Mouse (Mus musculus) right cerebral cortex, adult 18-20 months (tissue): ENCODE results near the gene Pfn3.

Source experiments
- DNase-seq: peaks from one replicate; pipeline ENCODE4 v3.0.0; 2022; ENCODE audit warnings: mixed read lengths

Gene Pfn3

DNA sequence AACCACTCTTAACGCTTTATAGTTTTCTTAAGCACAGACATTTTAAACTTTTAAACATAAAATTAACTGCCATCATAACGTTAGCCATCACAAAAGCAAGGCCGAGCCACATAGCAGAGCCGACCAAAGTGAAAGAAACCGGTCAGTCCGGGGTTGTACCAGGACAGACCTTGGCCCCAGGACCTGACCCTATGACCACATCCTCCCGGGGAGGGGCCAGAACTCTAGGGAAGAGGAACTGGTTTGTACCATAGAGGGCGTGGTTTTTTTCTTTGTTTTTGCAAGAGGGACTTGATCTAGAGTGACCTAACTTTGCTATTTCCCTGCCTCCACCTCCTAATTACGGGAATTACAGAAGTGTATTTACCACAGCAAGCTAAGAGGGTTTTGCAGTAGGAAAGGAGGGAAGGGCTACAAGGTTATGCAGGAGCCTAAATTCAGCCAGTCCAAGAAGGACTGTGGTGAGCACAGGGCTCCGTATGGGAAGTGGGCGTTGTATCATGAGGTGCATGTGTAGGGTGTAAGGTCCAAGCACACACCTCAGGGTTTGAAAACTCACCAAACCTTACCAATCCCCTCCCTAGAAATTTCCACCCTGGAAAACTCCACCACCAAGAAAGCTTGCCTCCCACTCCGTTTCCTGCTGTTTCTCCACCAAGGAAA is 14.3 kb upstream of the Pfn3 start:
- no peak for DNase-seq

DNA sequence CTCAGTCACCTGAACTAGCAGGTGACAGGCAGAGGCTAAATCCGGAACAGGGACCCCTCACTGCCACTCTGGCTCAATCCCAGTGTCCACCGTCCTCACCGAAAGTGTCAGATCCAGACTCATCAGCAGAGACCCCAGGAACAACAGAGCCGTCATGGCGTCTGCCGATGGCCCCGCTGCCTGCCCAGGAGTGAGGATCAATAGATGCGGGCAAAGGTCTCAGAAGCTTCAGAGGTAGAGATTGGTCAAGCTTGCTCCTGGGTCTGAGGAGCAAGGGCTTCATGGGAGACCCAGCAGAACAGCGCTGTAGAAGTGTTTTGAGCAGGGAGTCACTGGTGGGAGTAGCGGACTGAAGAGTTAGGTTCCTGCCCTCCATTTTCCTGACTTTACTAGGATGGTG is 11.6 kb upstream of the Pfn3 start, which contains the start of gene F12:
TSS of gene F12 (minus strand) at position 181 of the 400 bp plus-strand sequence.
- no peak for DNase-seq

GRCm38 (mm10) chr13:55420933-55421800 is 6.1 kb upstream of the Pfn3 start:
- peak; percentile 70 for DNase-seq

- no peak for DNase-seq
These were observed 5.2 kb upstream of the Pfn3 start for GRCm38 (mm10) chr13:55420018-55420932.

DNA sequence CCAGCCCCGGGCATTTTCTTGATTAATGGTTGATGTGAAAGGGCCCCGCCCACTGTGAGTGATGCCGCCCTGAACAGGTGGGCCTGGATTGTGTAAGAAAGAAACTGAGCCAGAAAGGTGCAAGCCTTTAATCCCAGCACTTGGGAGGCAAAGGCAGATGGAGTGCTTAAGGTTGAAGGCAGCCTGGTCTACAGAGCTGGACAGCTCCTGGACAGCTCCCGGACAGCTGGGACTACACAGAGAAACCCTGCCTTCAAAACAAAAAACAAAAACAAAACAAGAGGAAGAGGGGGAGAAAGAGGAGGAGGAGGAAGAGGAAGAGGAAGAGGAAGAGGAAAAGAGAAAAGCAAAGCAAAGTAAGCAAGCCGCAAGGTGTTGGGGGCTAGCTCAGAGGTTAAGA is 4.1 kb upstream of the Pfn3 start:
- DNase-seq: no peak

- peak; percentile 86 for DNase-seq
These were observed 3.0 kb upstream of the Pfn3 start for GRCm38 (mm10) chr13:55418004-55418403.

GRCm38 (mm10) chr13:55413333-55413732 is 1.7 kb downstream of the Pfn3 start:
- DNase-seq: no peak

DNA sequence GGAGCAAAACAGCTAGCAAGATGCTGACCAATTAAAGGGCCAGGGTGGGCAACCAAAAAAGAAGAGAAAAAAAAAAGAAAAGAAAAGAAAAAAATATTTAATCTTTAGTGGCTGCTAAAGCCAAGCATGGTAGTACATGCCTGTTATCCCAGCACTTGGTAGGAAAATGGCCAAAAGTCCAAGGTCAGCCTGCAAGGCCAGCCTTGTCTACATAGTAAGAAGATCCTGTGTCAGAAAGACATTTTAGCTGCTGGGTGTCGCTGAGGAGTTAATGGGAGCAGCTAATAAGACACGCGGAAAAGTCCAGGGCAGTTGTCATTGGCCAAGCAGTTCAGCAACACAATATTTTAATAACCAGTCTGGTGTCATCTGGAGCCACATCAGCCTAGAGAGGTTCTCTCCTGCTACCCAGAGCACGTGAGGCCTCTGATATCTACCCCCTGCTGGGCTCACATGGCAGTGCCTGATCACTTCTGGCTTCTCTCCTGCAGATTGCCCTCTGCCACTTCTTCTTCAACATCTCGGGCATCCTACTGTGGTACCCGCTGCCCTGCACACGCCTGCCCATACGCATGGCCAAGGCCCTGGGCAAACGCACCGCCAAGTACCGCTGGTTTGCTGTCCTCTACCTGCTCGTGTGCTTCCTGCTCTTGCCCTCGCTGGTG is 2.3 kb downstream of the Pfn3 start:
- DNase-seq: no peak

DNA sequence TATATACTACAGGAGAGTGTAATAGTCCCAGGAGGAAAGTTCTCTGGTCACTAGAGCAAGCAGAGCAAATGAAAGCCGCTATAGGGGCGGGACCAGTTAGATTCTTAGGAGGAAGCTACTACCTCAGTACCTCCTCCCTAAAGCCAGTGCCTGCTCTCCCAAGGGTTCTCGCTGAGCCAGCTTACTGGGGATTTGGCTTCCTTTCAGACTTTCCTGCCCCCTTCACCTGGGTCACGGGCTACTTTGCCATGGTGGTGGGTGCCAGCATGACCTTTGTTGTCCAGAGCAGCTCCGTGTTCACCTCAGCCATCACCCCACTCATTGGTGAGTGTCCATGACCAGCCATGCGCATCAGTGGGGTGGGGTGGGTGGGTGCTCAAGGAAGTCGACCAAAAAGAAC is 3.2 kb downstream of the Pfn3 start:
- DNase-seq: no peak

DNA sequence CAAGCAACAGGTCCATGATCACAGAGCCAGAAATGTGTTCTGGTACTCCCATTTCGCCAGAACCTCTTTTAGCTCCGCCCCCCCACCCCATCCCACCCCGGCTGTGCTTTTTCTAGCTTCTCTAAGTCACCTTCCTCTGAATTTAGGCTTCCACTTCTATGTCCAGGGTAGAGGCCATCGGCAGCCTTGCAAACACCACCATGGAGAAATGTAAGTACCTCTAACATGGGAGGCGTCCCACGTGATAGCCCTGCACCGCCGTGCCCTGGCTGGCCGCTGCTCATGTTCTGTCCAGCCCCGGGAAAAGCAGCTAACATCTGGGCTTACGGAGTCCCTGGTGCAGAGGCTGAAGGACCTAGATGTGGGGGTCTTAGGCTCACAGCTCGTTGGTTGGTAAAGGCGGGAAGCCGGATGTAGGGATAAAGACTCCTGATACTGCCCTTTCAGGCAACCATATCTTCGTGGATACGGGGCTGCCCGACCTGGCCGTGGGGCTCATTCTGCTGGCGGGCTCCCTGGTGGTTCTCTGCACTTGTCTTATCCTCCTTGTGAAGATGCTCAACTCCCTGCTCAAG is 6.4 kb downstream of the Pfn3 start:
- no peak for DNase-seq

GRCm38 (mm10) chr13:55407341-55407740 is 7.7 kb downstream of the Pfn3 start:
- DNase-seq: no peak

DNA sequence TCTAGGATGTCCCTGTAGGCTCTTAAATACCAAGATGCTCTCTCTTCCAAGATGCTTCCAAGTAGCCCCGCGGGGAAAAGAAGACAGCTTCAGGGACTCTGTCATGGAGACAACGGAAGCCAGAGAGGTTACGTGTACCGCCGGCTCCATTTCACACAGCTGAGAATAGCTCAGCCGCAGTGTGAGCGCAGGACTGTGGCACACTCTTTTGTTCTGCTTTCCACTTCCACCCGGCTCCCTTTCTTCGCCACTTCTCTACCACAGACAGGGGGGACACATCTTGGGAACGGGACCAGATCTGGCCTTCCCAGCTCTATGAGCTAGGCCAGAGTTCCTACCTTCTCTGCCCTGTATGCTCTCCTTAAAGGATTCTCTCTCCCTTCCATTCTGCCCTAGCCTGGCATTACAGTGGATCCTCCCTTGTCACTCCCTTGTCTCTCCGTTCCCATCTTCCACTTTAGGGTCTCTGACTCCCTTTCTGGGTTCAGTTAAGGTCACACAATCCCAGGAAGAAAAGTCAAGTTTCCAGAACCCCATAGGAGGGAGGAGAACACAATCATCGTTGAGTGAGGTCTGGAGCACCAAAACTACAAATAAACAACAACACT is 9.1 kb downstream of the Pfn3 start:
- DNase-seq: no peak

DNA sequence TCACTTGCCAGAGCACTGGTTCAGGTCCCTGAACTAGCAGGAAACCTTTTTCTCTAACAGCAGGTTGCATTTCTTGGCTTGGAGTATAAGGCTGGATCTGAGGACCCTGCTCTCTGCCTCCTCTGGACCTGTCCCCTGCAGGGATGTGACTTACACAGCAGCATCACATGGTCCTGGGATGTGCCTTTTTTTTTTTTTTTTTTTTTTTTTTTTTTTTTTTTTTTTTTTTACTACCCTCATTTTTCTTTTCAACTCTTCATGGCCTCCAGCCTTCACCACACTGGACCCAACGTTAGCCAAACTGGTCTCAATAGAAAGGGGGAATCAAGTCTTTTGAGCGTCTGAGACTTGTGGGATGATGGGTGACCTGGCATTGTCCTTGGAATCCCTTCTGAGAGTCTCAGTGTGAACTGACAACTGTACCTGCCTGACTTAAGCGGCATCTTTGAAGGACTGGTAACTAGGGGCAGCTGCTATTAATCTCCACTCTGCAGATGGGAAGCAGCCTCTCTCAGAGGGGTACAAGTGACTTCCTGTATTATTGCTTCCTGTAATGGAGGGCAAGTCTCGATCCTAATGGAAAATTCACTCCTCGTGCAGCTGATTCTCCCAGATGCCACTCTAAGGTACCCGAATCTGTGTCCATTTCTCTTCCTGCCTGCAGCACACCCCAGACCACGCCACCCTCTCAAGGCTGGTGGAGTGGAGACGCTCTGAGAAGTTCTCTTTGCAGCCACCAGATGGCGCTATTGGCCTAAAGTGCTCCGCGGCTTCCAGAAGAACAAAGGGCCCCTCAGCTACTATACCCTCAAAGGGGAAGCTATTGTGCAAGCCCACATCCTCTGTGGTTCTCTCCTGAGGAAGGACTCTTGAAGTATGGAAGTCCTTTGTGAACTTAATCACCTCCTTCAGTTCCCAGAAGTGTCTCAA is 9.9 kb downstream of the Pfn3 start:
- peak; percentile 77 for DNase-seq

- DNase-seq: peak; percentile 84
These were observed 10.8 kb downstream of the Pfn3 start for GRCm38 (mm10) chr13:55403935-55404852.

GRCm38 (mm10) chr13:55403266-55403665 is 11.8 kb downstream of the Pfn3 start:
- DNase-seq: no peak

DNA sequence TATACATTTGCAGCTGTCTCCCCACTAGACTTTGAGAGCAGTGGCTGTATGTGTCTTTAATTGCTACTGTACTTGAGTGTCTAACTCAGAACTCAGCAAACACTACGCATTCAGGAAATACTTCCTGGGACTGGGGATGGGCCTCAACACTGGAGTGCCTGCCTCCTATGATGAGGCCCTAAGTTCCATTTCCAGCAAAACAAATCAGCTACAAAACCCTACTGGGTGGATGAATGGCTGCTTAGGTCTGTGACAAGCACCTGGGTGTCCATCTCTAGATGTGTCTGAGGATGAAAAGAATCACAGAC is 15.0 kb downstream of the Pfn3 start:
- no peak for DNase-seq

DNA sequence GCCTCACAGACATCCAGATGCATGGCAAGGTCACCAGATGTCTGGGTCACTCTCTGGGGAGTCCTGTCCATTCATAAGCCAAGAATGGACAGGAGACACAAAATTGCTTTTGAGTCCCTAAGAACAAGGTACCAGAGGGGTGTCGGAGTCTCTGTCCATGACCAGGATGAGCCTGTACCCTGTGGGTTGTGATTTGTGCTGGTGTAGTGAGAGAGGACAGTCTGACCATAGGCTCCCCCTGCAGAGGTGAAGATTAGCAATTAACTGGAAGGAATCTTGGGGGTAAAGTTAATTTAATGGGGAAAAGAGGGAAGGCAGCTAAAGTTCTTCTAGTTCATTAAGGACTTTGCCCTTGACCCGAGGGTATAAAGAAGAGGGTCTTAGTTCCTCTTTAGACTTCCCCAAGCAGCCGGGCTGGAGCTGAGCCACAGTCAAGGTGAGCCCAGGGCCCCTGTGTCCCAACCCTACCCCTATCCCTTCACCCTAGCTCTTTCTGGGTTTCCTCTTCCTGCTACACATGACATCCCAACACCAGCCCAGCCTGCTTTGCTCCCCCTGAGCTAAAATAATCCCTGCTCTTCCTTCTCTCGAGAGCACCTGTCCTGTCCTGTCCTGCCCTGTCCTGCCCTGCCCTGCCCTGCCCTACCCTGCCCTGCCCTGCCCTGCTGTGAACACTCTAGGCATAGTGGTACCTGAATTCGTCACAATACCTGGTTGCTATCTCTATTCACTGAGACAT is 15.6 kb downstream of the Pfn3 start:
- no peak for DNase-seq

GRCm38 (mm10) chr13:55398088-55398487 is 16.9 kb downstream of the Pfn3 start, which contains the start of gene Slc34a1:
TSS of gene Slc34a1 (plus strand) at chr13:55398187.
- no peak for DNase-seq

DNA sequence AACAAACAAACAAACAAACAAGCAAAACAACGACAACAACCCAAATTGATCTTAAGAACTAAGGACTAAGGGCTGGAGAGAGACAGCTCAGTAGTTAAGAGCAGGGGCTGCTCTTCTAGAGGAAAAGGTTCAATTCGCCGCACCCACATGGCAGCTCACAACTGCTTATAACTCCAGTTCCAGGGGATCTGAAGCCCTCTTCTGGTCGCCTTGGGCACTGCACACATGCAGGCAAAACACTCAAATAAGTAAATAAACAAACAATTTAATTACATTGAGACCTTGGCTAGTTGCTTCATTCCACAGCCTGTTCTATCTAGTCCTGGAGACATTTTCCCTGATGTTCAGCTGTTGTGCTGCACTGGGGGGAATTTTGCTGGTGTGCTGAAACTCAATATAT is 22.1 kb downstream of the Pfn3 start:
- DNase-seq: no peak
